Mouse (Mus musculus) heart, adult 8-10 months (tissue): ENCODE measurements around the gene Spaar. TPM values are rescaled to one million over a fixed set of nuclear protein-coding genes. Genes with fewer than 3 reads are reported as not detected.

ENCODE experiments used
- DNase-seq: peaks from one replicate; pipeline ENCODE4 v3.0.0; 2022; ENCODE audit warnings: low spot score
- total RNA-seq, 4 experiments: library from RNA; stranded (reverse); gene quantifications; 2 replicates each; pipeline ENCODE4 v1.2.4; 2022

Spaar gene
- total RNA-seq, 4 experiments from 2014 or later = 3.6 to 4.4 (median 4.1) TPM

DNA sequence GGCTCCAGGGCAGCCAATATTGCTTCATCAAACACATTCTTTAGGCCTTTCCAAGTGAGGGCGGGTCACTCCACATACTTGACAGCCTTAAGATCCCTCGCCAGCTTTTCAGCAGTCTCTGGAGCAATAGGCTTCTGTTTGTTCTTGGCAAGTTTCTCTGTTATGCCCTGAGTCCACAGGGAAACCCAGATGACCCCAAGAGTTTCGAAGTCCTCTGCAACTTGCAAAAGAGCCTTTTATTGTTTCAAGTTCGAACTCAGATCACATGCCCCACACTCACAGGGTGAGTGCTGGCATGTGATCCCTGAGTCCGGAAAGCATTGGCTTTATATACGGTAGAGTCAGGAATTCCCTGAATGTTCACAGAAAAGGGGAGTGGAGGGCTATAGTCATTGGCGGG lies 69.1 kb downstream of the Spaar start:
- DNase-seq = no peak

Other genes starting within 250 kb of the Spaar start
- not detected for gene Sit1, start 246.3 kb upstream of the Spaar start, total RNA-seq
- 10 to 100 TPM; 28.7 to 39.4 (median 32.4) TPM for gene Ccdc107, start 237.1 kb upstream of the Spaar start, total RNA-seq
- gene Arhgef39, start 230.3 kb upstream of the Spaar start, total RNA-seq = not detected
- 1 to 10 TPM in 1 of 4 experiments, under 1 TPM in 3; 0.25 to 1.0 (median 0.52) TPM for gene Car9, start 223.1 kb upstream of the Spaar start, total RNA-seq
- gene Tpm2, start 206.3 kb upstream of the Spaar start, total RNA-seq = 10 to 100 TPM; 25.4 to 34.9 (median 31.1) TPM
- gene Creb3, start 167.7 kb upstream of the Spaar start, total RNA-seq = 10 to 100 TPM; 39.7 to 48.8 (median 43.2) TPM
- gene Tln1, start 167.3 kb upstream of the Spaar start, total RNA-seq = 100 to 1,000 TPM in 2 of 4 experiments, 10 to 100 TPM in 2; 96.1 to 117 (median 101) TPM
- 10 to 100 TPM; 31.3 to 39.6 (median 34.6) TPM for gene Rgp1, start 151.3 kb upstream of the Spaar start, total RNA-seq
- 10 to 100 TPM; 11.7 to 14.0 (median 13.0) TPM for gene Gba2, start 151.2 kb upstream of the Spaar start, total RNA-seq
- under 1 TPM in 1 of 4 experiments, not detected in 3; 0.52 TPM for gene Msmp, start 145.5 kb upstream of the Spaar start, total RNA-seq
- gene Npr2, start 98.1 kb upstream of the Spaar start, total RNA-seq = 10 to 100 TPM; 41.4 to 57.5 (median 44.0) TPM
- under 1 TPM in 1 of 4 experiments, not detected in 3; 0.53 TPM for gene Spag8, start 76.4 kb upstream of the Spaar start, total RNA-seq
- 100 to 1,000 TPM; 162 to 188 (median 167) TPM for gene Hint2, start 73.6 kb upstream of the Spaar start, total RNA-seq
- 10 to 100 TPM; 20.3 to 24.0 (median 21.7) TPM for gene Tmem8b, start 61.1 kb upstream of the Spaar start, total RNA-seq
- gene Fam221b, start 60.9 kb upstream of the Spaar start, total RNA-seq = under 1 TPM; 0.14 to 0.38 (median 0.28) TPM
- gene Olfr70, start 29.2 kb upstream of the Spaar start, total RNA-seq = not detected
- not detected for gene Olfr71, start 19.8 kb upstream of the Spaar start, total RNA-seq
- 1 to 10 TPM; 3.0 to 4.4 (median 4.3) TPM for gene Hrct1, start 2.8 kb upstream of the Spaar start, total RNA-seq
- gene Olfr159, start 41.0 kb downstream of the Spaar start, total RNA-seq = not detected
- not detected for gene Olfr156, start 93.9 kb downstream of the Spaar start, total RNA-seq
- not detected for gene Olfr157, start 110.2 kb downstream of the Spaar start, total RNA-seq
- gene Olfr155, start 121.5 kb downstream of the Spaar start, total RNA-seq = not detected
- gene Reck, start 145.5 kb downstream of the Spaar start, total RNA-seq = 1 to 10 TPM; 4.4 to 5.7 (median 5.2) TPM
- gene Glipr2, start 227.4 kb downstream of the Spaar start, total RNA-seq = 1 to 10 TPM; 2.3 to 5.2 (median 2.8) TPM